Mouse (Mus musculus) embryonic fibroblast, embryonic 13.5 days (primary cell): ENCODE measurements around the gene Cyp2f2.

Experiments used
- CTCF ChIP-seq: IDR thresholded peaks from 2 replicates; pipeline ENCODE4 v1.5.1; 2011; ENCODE audit warnings: mild to moderate bottlenecking, control low read depth, low read length, moderate library complexity, borderline replicate concordance; ENCODE audit not compliant: insufficient read depth
- POLR2A ChIP-seq: IDR thresholded peaks from 2 replicates; pipeline ENCODE4 v1.6.1; 2011; ENCODE audit warnings: low read depth, mild to moderate bottlenecking, control low read depth, low read length, moderate library complexity

DNA sequence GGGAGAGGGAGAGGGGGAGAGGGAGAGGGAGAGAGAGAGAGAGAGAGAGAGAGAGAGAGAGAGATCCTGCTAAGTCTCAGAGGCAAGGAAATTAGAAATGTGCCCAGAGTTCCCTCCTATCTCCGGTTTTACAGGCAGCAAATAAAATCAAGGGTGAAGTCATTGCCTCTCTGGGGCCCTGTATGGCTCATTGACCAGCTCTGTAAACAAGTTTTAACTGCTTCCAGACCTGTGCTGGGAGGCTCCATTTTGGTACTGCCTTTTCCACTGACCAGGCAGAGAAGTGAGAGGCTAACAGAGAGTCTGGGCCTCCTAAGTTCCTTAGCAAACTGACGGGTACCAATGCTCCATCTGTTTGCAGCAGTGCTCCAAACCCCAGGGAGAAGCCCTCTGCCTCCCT is 38.1 kb upstream of the Cyp2f2 start:
- TF ChIP-seq CTCF (no peak), POLR2A (no peak)
